Mouse (Mus musculus) heart, postnatal 0 days (tissue): Measurements from ENCODE around the gene Poln. TPM values are rescaled to one million over a fixed set of nuclear protein-coding genes. Genes with fewer than 3 reads are reported as not detected.

ENCODE experiments used
- ATAC-seq: fragments of 200-750 bp; cut with Nextera tagmentation; 2 replicates; pipeline ENCODE4 v1.8.0; 2017; ENCODE audit warnings: low read depth, moderate number of reproducible peaks, moderate library complexity; ENCODE audit not compliant: insufficient read depth
- DNase-seq: peaks from one replicate; pipeline ENCODE4 v3.0.0-alpha.2; 2016; ENCODE audit warnings: low spot score
- H3K27ac ChIP-seq: fragments of 300-500 bp; sonication (generic); 2 replicates; pipeline ENCODE4 v1.5.1; 2014; ENCODE audit warnings: low read depth, mild to moderate bottlenecking
- H3K27me3 ChIP-seq: fragments of 300-500 bp; sonication (generic); 2 replicates; pipeline ENCODE4 v1.6.1; 2014; ENCODE audit warnings: low read length, mixed read lengths; ENCODE audit not compliant: control insufficient read depth, insufficient read depth
- H3K36me3 ChIP-seq: fragments of 300-500 bp; sonication (generic); replicated peaks from 2 replicates; pipeline ENCODE4 v1.6.1; 2014; ENCODE audit warnings: low read length, mixed read lengths; ENCODE audit not compliant: control insufficient read depth, insufficient read depth
- H3K4me1 ChIP-seq: fragments of 300-500 bp; sonication (generic); 2 replicates; pipeline ENCODE4 v1.6.1; 2014; ENCODE audit warnings: antibody characterized with exemption; ENCODE audit not compliant: control insufficient read depth, insufficient read depth
- H3K4me2 ChIP-seq: fragments of 300-500 bp; sonication (generic); 2 replicates; pipeline ENCODE4 v1.6.1; 2014; ENCODE audit warnings: low read depth, mild to moderate bottlenecking, low read length, moderate library complexity
- H3K4me3 ChIP-seq: fragments of 300-500 bp; sonication (generic); 2 replicates; pipeline ENCODE4 v1.5.1; 2014; ENCODE audit warnings: low read depth, low read length
- H3K9ac ChIP-seq: fragments of 300-500 bp; sonication (generic); replicated peaks from 2 replicates; pipeline ENCODE4 v1.6.1; 2014; ENCODE audit warnings: low read depth, low read length, mixed read lengths
- H3K9me3 ChIP-seq: fragments of 300-500 bp; sonication (generic); replicated peaks from 2 replicates; pipeline ENCODE4 v1.6.1; 2016; ENCODE audit warnings: low read length; ENCODE audit not compliant: control insufficient read depth
- CTCF ChIP-seq: IDR thresholded peaks from 2 replicates; pipeline ENCODE4 v1.5.1; 2016; ENCODE audit warnings: antibody characterized with exemption, control low read depth, low read depth
- EP300 ChIP-seq: IDR thresholded peaks from 2 replicates; pipeline ENCODE4 v1.6.1; 2016; ENCODE audit warnings: antibody characterized with exemption, low read depth
- WGBS: fragments of 180-500 bp; shearing (Covaris S2); extraction: QIAGEN DNeasy Blood & Tissue Kit; methylation state at CpG from one replicate; pipeline ENCODE4 v1.1.7; 2014; 5-methylcytosine and 5-hydroxymethylcytosine counted together
- polyA plus RNA-seq: library from polyadenylated mRNA; unstranded; fragments of >200 nt; fragmentation: Nextera tagmentation; extraction: Ambion mirVana; gene quantifications from 2 replicates; pipeline ENCODE4 v1.2.1, GENCODE M21; 2015
- total RNA-seq: library from RNA; depleted of rRNA; stranded (reverse); fragments of >200 nt; gene quantifications from 2 replicates; pipeline ENCODE4 v1.2.3, GENCODE M21; 2014; ENCODE audit warnings: low replicate concordance

The Poln gene
- total and polyA plus RNA-seq, 2 experiments from 2014 or later, result 1.3 TPM; not detected in 1

DNA sequence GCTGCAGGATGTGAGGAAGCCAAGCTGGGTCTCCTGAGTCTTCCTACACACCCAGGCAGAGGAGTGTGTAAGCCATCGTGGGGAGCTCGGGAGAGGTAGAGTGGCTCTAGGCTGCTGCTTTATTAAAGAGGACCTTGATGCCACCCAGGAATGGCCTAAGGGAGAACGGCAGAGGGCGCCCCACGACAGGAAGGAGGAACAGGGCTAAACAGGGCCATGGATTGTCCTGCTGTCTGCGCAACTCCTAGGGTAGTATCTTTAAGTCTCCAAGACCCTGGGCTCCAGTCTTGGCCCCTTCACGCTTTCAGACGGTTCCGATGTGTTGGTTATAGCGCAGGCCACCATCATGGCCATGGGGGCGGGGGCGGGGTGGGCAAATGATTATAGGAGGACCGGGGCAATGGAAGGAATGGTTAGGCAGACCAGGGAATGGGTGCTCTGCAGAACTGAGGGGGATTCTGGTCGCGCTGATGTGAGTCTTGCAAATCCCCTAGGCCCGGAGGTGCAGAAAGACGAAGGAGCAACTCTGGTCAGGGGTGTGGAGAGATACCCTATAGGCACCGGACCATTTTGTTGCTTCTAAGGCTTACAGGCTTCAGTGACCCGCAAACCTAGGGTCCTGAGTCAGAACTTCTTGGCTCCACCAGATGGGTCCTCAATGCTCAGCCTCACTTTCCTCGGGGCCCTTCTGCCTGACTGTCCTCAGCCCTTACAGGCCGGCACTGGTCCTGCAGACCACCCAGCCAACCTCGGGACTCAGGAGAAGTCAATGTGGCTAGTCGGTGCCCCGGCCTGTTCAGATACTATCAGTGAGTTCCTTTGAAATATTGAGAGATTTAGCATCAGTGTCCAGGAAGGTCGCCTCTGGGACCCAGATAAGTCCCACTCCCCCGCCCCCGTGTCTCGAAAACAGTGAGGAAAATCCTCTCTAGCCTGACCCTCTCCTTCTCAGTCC, 174.3 kb downstream of the Poln start:
- H3K9ac ChIP-seq, result no peak overlapping the region
- peak overlapping the region; percentile 53 for H3K4me3 ChIP-seq
- H3K9me3 ChIP-seq, result no peaks in the 10 kb centered on the region
- DNase-seq (no peak), ATAC-seq (no peak)
- no peak overlapping the region for H3K27ac ChIP-seq
- peaks cover 9% of the 10 kb centered on the region for H3K4me1 ChIP-seq
- WGBS, result 40% methylated on average over 28 of the region's 28 CpGs
- peak overlapping the region; percentile 89 for H3K4me2 ChIP-seq
- TF ChIP-seq EP300 (no peak), CTCF (peak; percentile 53)
- H3K36me3 ChIP-seq, result no peaks in the 10 kb centered on the region
- H3K27me3 ChIP-seq, result peaks cover 58% of the 10 kb centered on the region

GRCm38 (mm10) chr5:33983309-33984121, 185.7 kb downstream of the Poln start, which contains the start of gene Gm1673:
Gene Gm1673 (plus strand): TSS chr5:33983433.
- Histone ChIP-seq H3K27ac (peak within 1 kb of the TSS; percentile 8; the same call in 1 of the 2 replicates), H3K4me2 (peak within 1 kb of the TSS; percentile 96), H3K9me3 (no peaks in the 10 kb centered on the region), H3K4me1 (0 out of 2 replicates have a peak, but pooled peaks cover 4% of the 10 kb centered on the region), H3K36me3 (no peaks in the 10 kb centered on the region), H3K27me3 (peaks cover 17% of the 10 kb centered on the region), H3K4me3 (peak within 1 kb of the TSS; percentile 82), H3K9ac (peak within 1 kb of the TSS; percentile 53)
- DNase-seq, result peak; percentile 66
- under 1% methylated on average over 88 of the region's 88 CpGs for WGBS
- TF ChIP-seq CTCF, result no peak; the same call in 1 of the 2 replicates
- no peak for TF ChIP-seq EP300
- ATAC-seq, result peak; percentile 83

GRCm38 (mm10) chr5:33982731-33983259, 186.5 kb downstream of the Poln start:
- H3K36me3 ChIP-seq, result no peaks in the 10 kb centered on the region
- peak overlapping the region; percentile 8; the same call in 1 of the 2 replicates for H3K27ac ChIP-seq
- TF ChIP-seq EP300 (no peak), CTCF (no peak)
- WGBS, result 6% methylated on average over 25 of the region's 26 CpGs
- peak overlapping the region; percentile 53 for H3K9ac ChIP-seq
- no peak for DNase-seq
- H3K4me2 ChIP-seq, result peak overlapping the region; percentile 96
- 0 out of 2 replicates have a peak, but pooled peaks cover 4% of the 10 kb centered on the region for H3K4me1 ChIP-seq
- peaks cover 17% of the 10 kb centered on the region for H3K27me3 ChIP-seq
- H3K9me3 ChIP-seq, result no peaks in the 10 kb centered on the region
- H3K4me3 ChIP-seq, result peak overlapping the region; percentile 82
- peak; percentile 18; the same call in 1 of the 2 replicates for ATAC-seq

DNA sequence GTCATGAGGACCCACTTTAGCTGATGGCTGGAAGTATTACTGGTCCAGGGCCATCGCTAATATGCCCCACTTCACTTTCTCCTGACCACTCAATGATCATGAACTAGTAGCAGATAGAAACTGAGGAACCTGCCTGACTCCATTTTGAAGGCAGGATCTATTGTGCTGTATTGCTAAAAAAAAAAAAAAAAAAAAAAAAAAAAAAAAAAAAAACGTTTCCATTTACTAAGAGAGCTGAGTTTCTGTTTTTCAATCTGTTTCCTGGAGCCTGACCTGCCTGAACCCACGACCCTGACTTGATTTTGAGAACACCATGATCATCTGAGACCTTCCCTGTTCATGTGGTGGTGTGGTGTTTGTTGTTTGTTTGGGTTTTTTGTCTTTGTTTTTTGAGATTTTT, 193.0 kb downstream of the Poln start:
- no peaks in the 10 kb centered on the region for H3K9me3 ChIP-seq
- no peaks in the 10 kb centered on the region for H3K27me3 ChIP-seq
- no peak overlapping the region for H3K9ac ChIP-seq
- 29% methylated on average over 3 of the region's 3 CpGs for WGBS
- no peaks in the 10 kb centered on the region for H3K4me1 ChIP-seq
- H3K27ac ChIP-seq, result no peak overlapping the region
- no peak for TF ChIP-seq CTCF
- TF ChIP-seq EP300, result no peak
- no peak overlapping the region for H3K4me3 ChIP-seq
- no peaks in the 10 kb centered on the region for H3K36me3 ChIP-seq
- H3K4me2 ChIP-seq, result no peak overlapping the region
- ATAC-seq (no peak), DNase-seq (no peak)

DNA sequence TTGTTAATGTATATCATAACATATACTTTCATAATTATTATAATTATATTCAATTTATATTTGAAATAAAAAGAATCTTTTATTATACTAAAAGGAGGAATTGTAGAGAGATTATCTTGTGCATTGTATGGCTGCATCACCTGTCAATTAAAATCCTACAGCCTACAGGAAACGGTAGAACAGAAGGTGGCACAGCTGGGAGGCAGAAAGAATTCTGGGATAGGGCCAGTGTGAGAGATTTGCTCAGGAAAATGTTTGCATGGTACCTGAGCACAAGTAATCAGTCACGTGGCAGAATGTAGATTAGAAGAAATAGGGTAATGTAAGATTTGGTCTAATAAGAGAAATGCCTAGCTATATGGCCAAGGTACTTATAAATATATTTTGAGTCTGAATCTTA, 194.5 kb downstream of the Poln start:
- TF ChIP-seq CTCF, result no peak
- TF ChIP-seq EP300, result no peak
- no peak overlapping the region for H3K4me3 ChIP-seq
- DNase-seq, result no peak
- 59% methylated on average over 2 of the region's 2 CpGs for WGBS
- ATAC-seq, result no peak
- no peak overlapping the region for H3K9ac ChIP-seq
- H3K4me2 ChIP-seq, result no peak overlapping the region
- no peak overlapping the region for H3K27ac ChIP-seq
- no peaks in the 10 kb centered on the region for H3K36me3 ChIP-seq
- no peaks in the 10 kb centered on the region for H3K27me3 ChIP-seq
- H3K4me1 ChIP-seq, result no peaks in the 10 kb centered on the region
- no peaks in the 10 kb centered on the region for H3K9me3 ChIP-seq
